Mouse (Mus musculus) urinary bladder, adult 2 months (tissue): ENCODE measurements around the gene Gpr68. TPM values are rescaled to one million over a fixed set of nuclear protein-coding genes. Genes with fewer than 3 reads are reported as not detected.

Experiments
- DNase-seq: peaks from one replicate; pipeline ENCODE4 v3.0.0; 2022; ENCODE audit warnings: low spot score
- polyA plus RNA-seq: library from polyadenylated mRNA; depleted of rRNA; stranded (reverse); fragments of >200 nt; gene quantifications from 2 replicates; pipeline ENCODE4 v1.2.3, GENCODE M21; 2012; rRNA removed

The Gpr68 gene
- 1.8 and 2.7 TPM in 2 replicates for polyA plus RNA-seq

DNA sequence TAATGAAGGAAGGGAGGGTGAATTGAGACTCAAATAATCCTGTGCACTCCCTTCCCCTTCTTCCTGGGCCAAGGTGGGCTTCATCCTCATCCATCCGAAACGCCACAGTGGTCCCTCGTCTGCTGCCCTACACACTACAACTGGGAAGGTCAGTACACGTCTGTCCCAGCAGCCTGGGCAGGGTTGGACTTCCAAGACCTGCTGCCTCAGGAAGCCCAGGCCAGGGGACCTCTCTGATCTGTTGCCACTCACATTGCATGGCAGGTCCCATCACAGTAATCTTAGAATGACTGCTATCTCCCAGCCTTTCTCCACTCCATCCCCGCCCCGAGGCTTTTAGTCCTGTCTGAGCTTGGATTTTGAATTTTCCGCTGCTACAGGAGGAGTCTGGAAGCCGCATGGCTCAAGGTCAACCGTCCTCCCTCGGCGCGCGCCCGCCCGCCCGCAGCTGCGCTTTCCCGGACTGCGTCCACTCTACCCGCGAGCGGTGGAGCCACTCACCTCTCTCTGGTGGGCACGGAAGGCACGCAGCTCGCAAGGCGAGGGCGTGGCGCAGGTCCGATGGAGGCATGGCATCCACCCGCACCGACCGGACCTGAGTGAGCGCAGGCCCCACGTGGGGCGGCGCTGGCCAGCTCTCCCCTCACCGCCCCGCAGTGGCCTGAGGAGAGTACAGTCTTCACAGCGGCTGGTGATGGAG, at the start of gene Gpr68:
Gene Gpr68 (minus strand): TSS at position 601 of the 700 bp plus-strand sequence.
- no peak for DNase-seq

DNA sequence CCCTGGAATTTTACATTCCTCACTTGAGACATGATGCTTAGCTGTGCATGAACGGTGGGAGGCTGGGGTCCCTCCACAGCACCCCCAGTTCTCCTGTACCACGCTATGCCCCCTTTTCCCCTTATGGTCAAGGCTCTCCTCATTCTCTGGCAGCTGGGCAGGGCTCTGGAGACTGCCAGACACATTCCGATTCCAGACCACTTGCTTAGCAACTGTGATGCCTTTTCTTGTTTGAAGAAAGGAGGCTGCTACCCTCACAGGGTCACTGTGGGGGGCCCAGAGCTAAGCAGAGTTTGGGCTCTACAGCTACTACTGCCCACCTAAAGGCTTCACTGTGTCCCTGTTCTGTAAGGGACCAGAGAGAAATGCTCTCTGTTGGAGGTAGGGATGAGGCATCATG, 49.3 kb upstream of the Gpr68 start:
- DNase-seq: no peak

DNA sequence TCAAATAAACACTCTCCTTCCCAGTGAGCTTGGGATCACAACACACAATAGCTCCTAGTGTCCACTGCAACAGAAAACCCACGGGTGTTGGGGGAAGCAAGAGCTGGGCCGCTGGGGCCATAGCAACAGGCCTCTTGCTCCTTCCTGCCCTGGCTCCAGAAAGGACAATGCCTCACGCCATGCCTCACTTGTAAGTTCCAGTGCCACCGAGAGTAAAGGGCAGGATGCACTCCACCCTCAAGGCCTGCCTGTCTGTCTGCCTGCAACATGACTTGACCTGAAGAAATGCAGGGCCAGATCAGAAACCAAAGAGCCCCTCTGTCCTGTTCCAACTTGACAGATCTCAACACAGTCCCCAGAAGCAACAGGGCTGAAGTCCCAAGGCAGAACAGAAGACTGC, 48.8 kb upstream of the Gpr68 start:
- no peak for DNase-seq

DNA sequence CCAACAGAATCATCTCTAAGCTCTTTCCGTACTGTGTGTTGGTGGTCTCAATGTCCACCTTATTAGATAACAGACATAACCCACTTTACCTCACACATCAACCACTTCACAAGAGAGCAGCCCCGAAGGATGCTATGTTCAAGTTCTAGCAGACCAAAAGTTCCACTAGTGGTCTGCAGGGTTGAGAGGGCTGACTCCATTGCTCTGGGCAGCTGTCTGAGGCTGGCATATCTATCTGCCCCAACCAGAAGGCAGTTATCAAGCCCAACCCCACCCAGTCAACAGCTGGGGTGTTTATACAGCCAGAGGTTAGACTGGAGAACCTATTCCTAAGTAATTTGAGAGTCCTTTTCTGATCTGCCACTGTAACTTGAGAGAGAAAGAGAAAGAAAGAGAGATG, 48.0 kb upstream of the Gpr68 start:
- no peak for DNase-seq

DNA sequence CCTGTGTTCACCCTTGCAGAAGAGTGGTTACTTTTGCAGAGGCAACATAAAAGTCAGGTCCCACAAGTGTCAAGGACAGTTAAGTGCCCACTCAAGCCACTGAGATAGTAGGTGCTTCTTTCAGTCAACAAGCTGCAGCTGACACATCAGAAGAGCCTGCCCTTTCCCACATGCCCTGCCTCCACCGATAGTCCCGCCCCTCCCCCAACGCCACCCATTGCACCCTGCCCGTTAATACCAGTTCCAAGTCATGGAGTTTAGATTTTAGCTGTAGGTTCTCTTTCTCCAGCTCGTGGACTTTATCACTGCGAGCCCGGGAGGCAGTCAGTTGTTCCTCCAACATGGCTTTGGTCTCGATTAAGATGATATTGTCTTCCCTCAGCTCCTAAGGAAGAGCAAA, 45.9 kb upstream of the Gpr68 start:
- no peak for DNase-seq

DNA sequence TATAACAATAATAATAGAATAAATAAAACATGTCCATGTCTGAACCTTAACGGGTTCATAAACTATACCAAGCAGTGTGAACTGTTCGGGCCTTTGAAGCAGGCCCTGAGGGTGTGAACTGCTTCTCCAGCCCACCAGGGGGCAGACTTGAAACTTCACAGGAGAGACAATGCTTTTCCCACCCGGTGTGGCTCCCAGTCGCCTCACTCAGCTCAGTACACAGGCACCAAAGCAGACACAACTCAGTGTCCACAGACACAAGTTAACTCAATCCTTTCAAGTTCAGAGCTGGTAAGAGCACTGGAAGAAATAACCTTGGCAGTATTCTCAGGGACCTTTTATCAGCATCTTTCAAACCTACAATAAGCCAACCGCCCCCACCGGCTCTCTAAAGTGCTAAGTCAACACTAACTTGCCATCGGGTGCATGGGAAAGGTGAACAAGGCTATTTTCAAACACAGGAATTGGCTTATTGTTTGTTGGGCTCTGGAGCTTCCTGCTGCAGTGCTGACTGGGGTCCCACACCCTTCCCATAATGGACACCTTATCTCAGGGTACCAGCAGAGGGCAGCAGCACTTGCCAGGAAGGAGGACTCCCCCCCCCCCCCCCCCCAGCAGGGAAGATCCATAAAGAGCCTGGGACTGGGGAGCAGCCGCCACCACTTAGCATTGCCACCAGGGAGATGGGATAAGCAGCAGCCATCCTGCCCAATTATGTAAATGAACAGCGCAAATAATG, 44.4 kb upstream of the Gpr68 start:
- peak; percentile 49 for DNase-seq

DNA sequence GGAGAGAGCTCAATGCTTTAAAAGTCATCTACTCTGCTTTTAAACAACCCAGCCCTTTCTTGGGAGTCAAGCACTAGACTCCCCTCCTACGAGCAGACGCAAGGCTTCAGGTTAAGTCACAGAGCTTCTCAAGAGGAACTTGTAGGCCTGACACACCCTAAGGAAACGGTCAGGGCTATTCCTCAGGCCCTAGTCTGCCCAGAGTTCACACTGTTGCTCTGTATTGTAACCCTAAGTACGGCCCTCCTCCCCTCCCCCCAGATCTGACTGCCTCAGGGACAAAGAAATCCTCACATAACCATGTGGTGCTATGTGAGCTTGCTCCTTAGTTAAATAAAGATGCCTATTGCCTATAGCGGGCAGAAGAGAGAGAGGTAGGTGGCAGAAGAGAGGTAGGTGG, 41.1 kb upstream of the Gpr68 start:
- no peak for DNase-seq

DNA sequence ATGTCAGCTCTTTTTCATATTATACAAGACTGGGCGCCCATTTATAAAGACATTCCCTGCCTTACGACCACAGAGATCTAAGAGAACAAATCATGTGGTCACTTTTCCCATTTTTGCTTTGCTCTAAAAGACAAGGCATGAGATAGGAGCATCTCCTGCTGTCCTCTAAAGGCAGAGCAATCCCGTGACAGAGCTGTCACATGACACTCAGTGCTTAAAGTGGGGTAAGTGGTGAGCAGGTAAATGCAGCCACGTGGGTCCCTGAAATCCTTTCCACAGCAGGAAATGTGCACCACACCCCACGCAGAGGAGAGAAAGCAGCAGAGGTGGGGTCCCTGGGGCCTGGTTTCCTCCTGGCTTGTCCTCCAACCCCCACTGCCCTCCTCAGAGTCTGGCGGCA, 40.0 kb upstream of the Gpr68 start:
- DNase-seq: no peak

DNA sequence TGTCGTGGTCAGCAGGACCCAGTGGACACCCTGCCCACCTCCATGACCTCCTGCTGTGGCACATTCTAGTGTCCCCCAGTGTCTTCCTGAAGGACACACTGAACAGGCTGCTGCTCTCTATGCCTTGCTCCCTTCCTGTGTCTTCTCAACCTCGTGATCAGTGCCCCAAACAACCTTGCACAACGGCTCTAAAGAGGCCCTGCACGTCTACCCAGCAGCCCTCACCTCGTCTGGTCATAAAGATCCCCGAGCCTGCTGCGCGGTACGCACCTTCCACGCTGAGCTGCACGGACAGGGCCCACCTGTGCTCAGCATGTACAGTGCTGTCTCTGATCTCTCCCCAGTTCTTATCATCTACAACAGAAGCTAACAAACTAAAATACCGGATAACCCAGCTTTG, 38.0 kb upstream of the Gpr68 start:
- DNase-seq: no peak

DNA sequence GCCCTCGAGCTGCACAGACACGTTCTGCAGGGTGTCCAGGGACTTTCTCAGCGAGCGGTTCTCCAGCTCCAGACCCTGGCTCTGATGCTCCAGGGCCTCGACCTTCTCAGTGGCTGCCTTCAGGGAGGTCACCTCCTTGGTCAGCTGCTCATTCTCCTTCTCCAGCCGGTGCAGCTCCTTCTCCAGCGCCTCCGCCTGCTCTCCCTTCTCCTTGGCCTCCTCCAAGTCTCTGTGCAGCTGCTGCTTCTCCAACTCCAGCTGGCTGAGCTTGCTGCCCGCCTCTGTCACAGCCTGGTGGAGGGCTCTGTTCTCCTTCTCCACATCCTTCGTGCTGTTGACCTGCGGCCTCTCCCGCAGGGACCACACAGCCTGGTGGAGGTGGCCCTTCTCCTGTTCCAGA, 37.5 kb upstream of the Gpr68 start:
- DNase-seq: no peak

DNA sequence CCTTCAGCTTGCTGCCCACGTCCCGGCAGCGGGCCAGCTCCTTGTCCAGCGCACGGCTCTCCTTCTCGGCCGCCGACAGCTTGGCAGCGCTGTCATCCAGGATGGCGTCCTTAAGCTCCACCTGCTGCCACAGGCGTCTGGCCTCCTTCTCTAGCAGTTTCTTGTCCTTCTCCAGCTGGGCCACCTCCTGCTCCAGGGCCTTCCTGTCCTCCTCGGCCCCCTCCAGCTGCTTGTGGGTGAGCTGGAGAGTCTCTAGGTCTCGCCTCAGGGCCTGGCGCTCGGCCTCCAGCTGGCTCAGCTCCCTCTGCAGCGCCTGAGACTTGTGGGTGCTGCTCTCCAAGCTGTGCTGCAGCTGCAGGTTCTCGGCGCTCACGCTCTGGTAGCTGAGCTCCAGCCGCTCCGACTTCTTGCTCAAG, 36.9 kb upstream of the Gpr68 start:
- DNase-seq: no peak

DNA sequence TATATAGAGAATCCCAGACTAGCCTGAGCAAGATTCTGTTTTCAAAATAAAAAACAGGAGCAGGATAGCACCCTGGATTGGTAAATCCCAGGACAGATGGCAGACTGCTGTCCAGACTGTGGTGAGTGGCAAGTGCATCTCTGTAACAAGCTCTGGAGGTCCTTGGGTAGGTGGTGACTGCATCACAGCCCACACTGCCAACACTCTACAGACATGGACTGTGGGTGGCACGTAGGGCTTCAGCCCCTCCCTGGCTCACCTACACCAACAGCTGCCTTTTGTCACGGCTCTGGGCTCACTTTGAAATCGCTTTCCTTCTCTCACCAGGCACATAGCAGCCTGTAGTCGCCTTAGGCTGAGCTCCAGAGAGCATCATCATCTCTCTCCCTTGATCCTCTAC, 35.1 kb upstream of the Gpr68 start:
- no peak for DNase-seq

DNA sequence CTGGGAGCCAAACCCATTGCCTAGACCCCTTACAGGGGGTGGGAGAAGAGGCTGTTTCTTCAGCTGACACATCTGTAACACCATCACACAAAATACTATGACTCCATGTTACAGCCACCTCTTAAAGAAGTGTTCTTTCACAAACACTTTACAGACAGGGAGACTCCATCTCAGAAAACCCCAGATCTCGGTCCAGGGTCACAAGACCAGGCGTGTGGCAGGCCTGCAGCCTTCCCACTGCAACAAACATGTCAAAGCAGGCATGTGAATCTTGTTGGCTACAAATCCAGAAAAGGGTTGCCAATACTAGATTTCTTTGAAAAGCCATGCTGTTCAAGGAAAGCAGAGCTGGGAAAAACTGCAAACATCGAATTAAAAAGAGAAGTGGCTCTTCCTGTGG, 33.4 kb upstream of the Gpr68 start:
- no peak for DNase-seq

DNA sequence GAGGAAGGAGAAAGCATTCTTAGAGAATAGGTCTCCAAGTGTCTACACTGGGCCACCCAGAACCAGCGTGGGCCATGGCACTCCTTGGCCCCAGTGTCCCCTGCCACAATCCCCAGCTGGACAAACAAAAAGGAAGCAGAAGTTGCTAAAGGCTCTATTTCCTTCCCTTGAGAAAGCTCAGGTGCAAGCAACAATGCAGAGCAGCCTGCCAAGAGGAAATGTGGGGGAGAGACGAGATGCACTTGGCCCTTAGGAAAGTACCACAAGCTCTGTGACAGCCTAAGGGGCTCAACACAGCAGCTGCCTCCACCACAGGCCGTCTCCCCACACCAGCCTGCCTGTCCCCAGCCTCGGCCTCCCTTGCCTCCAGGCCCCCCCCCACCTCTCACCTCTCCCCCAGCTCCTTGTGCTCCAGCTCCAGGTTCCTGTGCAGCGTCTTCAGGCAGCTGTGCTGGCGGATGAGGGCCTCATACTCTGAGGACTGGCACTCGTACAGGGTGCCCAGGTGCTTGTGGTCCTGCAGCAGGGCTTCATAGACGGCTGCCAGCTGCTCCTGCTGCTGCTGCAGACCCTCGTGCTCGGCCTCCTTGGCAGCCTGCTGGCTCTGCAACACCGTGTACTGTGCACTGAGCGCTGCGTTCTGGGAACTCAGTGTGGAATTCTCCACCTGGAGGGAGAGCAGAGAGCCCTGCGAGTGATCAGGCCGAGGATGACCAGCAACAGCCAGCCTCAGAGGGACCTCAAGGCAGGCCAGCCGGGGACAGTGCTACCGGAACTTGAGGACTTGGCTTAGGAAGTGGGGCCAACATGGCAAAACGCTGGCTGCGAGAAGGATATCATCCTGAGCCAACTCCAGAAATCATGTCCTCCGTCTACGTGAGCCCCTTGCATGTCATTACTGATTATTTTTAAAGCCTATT, 29.7 kb upstream of the Gpr68 start:
- no peak for DNase-seq

DNA sequence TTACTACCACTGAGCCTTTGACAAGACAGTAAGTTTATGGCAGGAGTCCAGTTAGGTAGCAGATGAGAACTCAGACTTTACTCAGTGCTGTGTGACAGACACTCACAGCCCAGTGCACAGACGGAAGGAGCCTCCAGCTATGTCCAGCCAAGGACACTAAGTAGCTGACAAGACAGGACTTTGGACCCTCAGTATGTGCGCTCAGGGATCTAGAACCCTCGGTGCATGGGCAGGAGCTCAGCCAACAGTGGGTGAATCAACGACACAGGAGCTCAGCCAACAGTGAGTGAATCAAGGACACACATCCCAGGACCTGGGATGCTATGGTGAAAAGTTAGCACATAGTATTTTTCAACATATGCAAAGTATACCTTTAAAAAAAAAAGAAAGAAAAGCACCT, 28.7 kb upstream of the Gpr68 start:
- no peak for DNase-seq

DNA sequence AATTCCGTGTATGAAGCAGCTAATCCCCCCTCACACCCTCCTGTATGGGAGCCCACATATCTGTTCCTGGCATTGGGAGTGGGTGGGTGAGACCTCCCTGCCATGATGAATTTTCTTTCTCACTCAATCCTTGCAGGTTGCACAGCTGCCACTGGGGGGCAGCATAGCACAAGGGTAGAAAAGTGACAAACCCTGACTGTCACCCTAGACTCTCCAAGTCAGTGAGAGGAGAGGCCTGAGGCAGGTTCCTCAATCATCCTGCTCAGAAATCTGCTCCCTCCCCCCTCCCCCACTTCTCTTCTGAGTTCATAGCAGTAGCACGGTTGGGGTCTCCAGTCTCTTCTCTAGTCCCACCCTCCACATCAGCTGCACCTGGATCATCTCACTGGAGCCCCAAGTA, 28.1 kb upstream of the Gpr68 start:
- DNase-seq: peak; percentile 58

DNA sequence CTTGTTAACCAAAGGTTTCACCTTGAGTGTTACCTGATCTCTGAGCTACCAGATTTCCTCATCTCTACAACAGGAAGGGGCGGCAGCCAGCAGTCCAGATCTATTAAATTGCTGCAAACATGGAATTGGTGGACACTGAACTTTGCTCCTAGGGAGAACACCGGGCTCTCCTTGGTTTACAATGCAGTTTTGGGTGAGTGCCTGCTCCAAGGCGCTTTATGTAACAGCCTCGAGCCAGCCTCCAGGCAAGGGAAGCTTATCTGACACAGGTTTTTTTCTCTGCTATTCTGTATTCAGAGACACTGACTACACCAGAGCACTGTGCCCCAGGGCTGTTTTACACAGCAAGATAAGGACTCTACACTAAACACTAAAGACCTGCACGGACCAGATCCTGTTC, 26.8 kb upstream of the Gpr68 start:
- DNase-seq: no peak

DNA sequence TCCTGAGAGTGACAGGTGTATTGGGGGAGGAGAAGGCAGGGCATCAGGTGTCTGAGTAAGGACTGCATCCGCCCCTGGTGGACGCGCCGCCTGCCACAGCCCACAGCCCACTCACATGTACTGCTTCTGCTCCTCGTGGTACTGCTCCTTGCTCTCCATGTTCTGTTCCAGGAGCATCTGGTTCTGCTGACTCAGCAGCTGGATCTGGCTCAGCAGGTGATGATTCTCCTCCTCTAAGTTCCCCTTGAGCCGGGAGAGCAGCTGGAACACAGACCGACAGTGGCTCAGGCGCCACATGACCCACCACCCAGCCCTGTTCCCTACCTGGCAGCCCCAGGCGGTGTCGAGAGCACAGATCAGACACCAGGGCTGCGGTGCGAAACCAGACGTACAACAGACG, 23.7 kb upstream of the Gpr68 start:
- no peak for DNase-seq

DNA sequence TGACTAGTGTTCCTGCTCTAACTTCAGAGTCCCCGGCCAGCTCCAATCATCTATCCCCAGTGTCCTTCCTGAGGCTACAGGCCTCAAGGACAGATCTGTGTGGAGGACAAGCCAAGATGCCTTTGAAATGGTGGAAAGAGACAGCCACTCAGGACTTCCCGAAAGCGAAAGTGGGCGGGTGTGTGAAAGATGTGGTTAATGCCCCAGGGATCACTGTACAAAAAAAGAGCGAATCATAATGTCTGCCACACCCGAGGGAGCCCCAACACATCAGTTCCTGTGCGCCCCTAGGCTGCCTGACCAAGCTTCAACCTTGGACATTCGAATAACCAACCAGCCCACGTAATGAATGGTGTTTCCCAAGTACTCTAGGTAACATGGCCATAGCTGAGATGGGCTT, 20.3 kb upstream of the Gpr68 start:
- no peak for DNase-seq

DNA sequence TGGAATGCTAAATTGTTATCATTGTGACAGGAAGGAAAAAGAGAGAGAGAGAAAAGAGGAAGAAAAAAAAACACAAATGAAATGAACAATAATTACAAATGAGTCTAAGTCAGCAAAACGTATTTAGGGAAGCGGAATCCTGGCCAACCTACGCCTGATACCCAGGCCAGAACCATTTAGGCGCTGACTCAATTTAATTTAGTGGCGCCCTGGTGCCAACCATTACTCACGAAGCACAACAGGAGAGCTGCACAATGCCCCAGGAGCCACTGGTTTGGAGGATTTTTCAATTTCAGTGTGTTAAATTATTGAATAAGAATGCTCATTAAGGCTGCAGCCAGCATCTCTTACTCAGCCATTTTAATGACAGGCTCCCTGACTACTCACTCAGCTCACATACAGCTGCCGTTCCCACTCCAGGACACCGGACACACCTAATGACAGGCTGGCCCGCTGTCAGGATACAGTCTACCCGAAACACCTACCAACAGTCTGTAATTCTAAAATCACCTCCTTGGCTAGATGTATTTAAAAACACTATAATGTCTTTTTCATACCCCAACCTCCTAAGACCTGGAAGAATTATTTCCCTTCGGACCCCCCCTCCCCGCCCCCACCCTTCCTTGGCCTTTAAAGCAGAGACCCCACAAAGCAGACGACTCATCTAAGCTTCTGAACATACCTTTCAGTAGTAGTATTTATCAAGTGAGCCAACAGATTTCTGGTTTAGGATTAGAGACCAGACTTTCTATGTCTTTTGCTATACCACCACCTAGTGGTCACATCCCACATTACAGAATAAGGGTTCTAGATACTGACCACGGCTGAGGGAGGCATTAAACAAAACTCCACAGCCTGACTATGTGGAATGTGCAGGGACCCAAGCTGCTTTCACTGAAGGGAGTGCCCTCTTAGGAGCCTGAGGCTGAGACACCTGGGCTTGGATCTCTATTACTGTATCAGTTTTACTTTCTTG, 17.9 kb upstream of the Gpr68 start:
- DNase-seq: no peak

DNA sequence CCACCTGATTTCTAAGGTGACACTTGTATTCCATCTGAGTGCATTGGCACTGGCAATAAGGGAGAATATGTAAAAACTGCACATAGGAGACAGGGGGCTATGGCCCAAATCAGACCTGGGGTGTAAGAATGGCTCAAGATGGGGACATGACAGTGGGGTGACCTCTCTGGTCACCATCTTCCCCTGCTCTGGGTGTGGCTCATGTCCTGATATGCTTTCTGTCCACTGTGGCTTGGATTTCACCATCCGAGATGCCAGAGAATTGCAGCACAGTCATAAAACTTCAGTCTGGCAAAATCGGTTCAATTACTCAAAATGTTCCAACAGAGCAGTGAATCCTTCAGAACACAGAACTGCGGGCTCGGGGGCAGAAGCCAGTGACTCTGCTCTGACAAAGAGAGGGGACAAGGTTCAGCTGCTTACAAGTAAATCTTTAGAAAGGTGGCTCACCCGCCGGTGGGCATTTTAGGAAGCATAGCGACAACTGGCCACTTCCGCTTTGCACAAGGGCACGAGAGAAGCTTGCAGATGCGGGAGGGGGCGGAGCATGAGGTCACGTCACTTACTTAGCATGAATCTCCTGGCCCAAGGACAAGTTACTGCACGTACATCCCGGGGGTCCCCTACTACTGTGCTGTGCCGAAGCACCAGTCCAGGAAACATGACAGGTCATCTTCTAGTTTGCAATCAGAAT, 16.8 kb upstream of the Gpr68 start:
- no peak for DNase-seq
